Mouse (Mus musculus) hindbrain, embryonic 13.5 days (tissue): ENCODE results near the gene Pip5kl1. TPM values are rescaled to one million over a fixed set of nuclear protein-coding genes. Genes with fewer than 3 reads are reported as not detected.

Source experiments
- ATAC-seq: fragments of 200-750 bp; cut with Nextera tagmentation; 2 replicates; pipeline ENCODE4 v1.8.0; 2017; ENCODE audit warnings: moderate TSS enrichment; ENCODE audit not compliant: low FRiP score
- H3K27ac ChIP-seq: fragments of 300-500 bp; sonication (generic); 2 replicates; pipeline ENCODE4 v1.5.1; 2015; ENCODE audit warnings: inconsistent platforms, mild to moderate bottlenecking, moderate library complexity
- H3K27me3 ChIP-seq: fragments of 300-500 bp; sonication (generic); 2 replicates; pipeline ENCODE4 v1.6.1; 2015; ENCODE audit warnings: mild to moderate bottlenecking, inconsistent platforms
- H3K36me3 ChIP-seq: fragments of 300-500 bp; sonication (generic); 2 replicates; pipeline ENCODE4 v1.6.1; 2015; ENCODE audit warnings: mild to moderate bottlenecking, inconsistent platforms
- H3K4me1 ChIP-seq: fragments of 300-500 bp; sonication (generic); replicated peaks from 2 replicates; pipeline ENCODE4 v1.6.1; 2015; ENCODE audit warnings: inconsistent platforms
- H3K4me2 ChIP-seq: fragments of 300-500 bp; sonication (generic); 2 replicates; pipeline ENCODE4 v1.6.1; 2015; ENCODE audit warnings: inconsistent platforms, mild to moderate bottlenecking, moderate library complexity
- H3K4me3 ChIP-seq: fragments of 300-500 bp; sonication (generic); 2 replicates; pipeline ENCODE4 v1.5.1; 2015; ENCODE audit warnings: mild to moderate bottlenecking, inconsistent platforms
- H3K9ac ChIP-seq: fragments of 300-500 bp; sonication (generic); 2 replicates; pipeline ENCODE4 v1.6.1; 2015; ENCODE audit warnings: mild to moderate bottlenecking, inconsistent platforms
- H3K9me3 ChIP-seq: fragments of 300-500 bp; sonication (generic); 2 replicates; pipeline ENCODE4 v1.6.1; 2016; ENCODE audit warnings: inconsistent platforms
- WGBS: fragments of 180-500 bp; shearing (Covaris S2); methylation state at CpG from one replicate; pipeline ENCODE4 v1.1.7; 2015; 5-methylcytosine and 5-hydroxymethylcytosine counted together
- polyA plus RNA-seq: library from polyadenylated mRNA; unstranded; fragments of >200 nt; fragmentation: Nextera tagmentation; extraction: Ambion mirVana; gene quantifications from 2 replicates; pipeline ENCODE4 v1.2.1, GENCODE M21; 2015

Pip5kl1 gene
- polyA plus RNA-seq, 1 experiment from 2014 or later, result 9.0 TPM

DNA sequence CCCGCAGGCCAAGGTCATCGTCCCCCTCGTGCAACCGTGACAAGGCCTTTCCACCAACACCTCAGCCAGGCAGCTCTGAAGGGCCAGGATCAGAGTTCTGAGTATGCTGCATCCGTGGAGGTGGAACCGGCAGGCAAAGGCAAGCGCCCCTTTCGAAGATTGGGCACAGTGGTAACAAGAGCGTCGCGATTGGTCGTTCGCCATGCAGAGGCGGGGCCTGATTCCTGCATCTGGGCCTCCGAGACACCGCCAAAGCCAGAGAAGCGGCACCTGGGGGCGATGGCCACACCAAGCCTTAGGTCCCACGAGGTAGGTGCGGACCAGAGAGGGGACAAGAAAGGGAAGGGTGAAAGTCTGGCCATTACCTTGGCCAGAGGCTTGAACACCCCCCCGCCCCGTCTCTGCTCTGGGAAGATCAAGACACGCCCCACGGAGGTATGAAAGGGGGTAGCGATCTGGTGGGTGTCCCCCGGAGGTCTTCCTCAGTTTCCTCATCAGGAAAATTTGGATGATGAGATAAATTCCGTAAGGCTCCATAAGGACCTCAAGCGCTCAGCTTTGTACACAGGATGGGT, 1.1 kb downstream of the Pip5kl1 start, which contains the start of gene 9430097D07Rik:
TSS of gene 9430097D07Rik (minus strand) at position 99 of the 575 bp plus-strand sequence.
- ATAC-seq, result peak; percentile 60
- WGBS, result 6% methylated on average over 28 of the region's 28 CpGs
- Histone ChIP-seq H3K27ac (peak within 1 kb of the TSS; percentile 40; the same call in 1 of the 2 replicates), H3K4me2 (peak within 1 kb of the TSS; percentile 91), H3K9me3 (no peaks in the 10 kb centered on the region), H3K4me1 (peaks cover 31% of the 10 kb centered on the region), H3K27me3 (peaks cover 42% of the 10 kb centered on the region), H3K4me3 (peak within 1 kb of the TSS; percentile 47), H3K9ac (peak within 1 kb of the TSS; percentile 76), H3K36me3 (peaks cover 11% of the 10 kb centered on the region)

- WGBS, result 90% methylated on average over 9 of the region's 9 CpGs
- H3K9ac ChIP-seq, result peak overlapping the region; percentile 76; the same call in 1 of the 2 replicates
- H3K4me1 ChIP-seq, result peaks cover 29% of the 10 kb centered on the region
- H3K27ac ChIP-seq, result no peak overlapping the region
- no peak overlapping the region; the same call in 1 of the 2 replicates for H3K4me2 ChIP-seq
- H3K4me3 ChIP-seq, result no peak overlapping the region
- peaks cover 11% of the 10 kb centered on the region for H3K36me3 ChIP-seq
- H3K27me3 ChIP-seq, result peaks cover 42% of the 10 kb centered on the region
- H3K9me3 ChIP-seq, result no peaks in the 10 kb centered on the region
- ATAC-seq, result no peak
Measured at GRCm38 (mm10) chr2:32576532-32576931, 1.9 kb downstream of the Pip5kl1 start.

DNA sequence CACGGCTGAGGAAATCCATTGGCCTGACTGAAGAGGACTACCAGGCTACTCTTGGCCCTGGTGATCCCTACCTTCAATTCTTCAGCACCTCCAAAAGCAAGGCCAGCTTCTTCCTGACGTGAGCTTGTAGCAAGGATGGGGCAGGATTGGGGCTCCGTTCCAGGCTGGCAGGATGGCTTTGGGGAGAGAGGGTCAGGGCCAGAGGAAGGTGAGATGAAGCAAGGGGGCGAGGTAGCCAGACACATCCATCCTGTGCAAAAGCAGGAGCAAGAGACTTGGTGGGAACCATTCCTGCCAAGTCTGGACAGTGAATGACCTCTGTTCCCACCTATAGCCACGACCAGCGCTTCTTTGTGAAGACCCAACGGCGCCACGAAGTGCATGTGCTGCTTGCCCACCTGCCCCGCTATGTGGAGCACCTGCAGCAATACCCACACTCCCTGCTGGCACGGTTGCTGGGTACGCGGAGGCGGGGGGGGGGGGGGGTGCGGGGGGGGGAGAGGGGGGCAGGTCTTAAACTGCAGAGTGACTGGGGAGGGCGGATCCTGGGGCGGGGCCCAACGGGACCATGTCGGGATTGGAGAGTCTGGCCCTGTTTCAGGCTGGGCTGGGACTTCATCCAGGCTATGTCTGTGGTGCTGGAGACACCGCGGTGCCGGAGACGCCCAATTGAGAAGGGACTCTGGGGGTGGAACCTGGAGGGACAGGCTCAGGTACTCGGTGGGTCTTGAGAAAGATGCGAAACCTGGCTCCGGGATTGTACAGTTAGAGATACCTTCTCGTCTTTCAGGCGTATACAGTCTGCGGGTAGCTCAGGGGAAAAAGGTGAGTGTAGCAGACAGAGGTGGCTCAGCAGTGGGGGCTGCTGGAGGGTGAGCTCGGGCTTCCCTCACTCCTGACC, 3.8 kb downstream of the Pip5kl1 start:
- H3K9ac ChIP-seq, result no peak overlapping the region
- peaks cover 30% of the 10 kb centered on the region for H3K4me1 ChIP-seq
- H3K4me3 ChIP-seq, result no peak overlapping the region
- H3K36me3 ChIP-seq, result peaks cover 2% of the 10 kb centered on the region
- H3K9me3 ChIP-seq, result no peaks in the 10 kb centered on the region
- H3K27me3 ChIP-seq, result peaks cover 46% of the 10 kb centered on the region
- no peak overlapping the region for H3K27ac ChIP-seq
- ATAC-seq, result no peak
- 43% methylated on average over 26 of the region's 30 CpGs for WGBS
- H3K4me2 ChIP-seq, result no peak overlapping the region

DNA sequence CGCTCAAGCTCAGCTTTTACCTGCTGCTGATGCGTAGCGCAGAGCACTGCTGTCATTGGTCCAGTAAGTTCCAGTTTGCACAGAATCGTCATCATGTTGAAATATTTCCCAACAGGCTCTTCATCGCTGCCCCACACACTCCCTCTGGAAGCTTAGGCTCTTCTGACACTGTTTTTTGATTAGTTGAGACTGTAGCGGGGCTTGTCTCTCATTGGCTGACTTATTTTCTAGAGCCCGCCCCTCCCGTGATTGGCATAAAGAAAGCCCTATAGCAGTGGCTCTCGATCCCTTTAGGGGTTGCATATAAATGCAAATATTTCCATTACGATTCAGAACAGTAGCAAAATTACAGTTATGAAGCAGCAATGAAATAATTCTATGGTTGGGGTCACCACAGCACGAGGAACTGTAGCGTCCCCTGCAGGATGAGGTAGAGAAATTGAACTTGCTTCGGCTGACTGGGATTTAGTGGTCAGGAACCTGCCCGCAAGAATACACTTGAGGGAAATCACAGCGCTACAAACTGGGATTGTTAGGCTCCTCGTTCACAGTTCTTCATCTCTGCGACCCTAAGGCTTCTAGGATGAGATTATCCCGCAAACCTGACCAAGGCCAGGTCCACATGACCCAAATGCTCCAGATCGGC, 7.0 kb downstream of the Pip5kl1 start:
- Histone ChIP-seq H3K9me3 (no peaks in the 10 kb centered on the region), H3K27me3 (peaks cover 47% of the 10 kb centered on the region), H3K36me3 (no peaks in the 10 kb centered on the region), H3K4me3 (peak overlapping the region; percentile 34), H3K4me1 (peaks cover 14% of the 10 kb centered on the region; the same call in 1 of the 2 replicates), H3K27ac (peak overlapping the region; percentile 18; the same call in 1 of the 2 replicates), H3K4me2 (peak overlapping the region; percentile 39), H3K9ac (peak overlapping the region; percentile 47)
- ATAC-seq, result peak; percentile 52
- whole genome bisulfite sequencing, result 36% methylated on average over 19 of the region's 19 CpGs

GRCm38 (mm10) chr2:32582830-32583799, 8.5 kb downstream of the Pip5kl1 start:
- WGBS, result 13% methylated on average over 37 of the region's 37 CpGs
- peak overlapping the region; percentile 53 for H3K4me2 ChIP-seq
- H3K9me3 ChIP-seq, result no peaks in the 10 kb centered on the region
- H3K36me3 ChIP-seq, result no peaks in the 10 kb centered on the region
- H3K27me3 ChIP-seq, result peaks cover 36% of the 10 kb centered on the region
- peak; percentile 62 for ATAC-seq
- H3K4me1 ChIP-seq, result peaks cover 28% of the 10 kb centered on the region
- peak overlapping the region; percentile 27 for H3K4me3 ChIP-seq
- 0 out of 2 replicates have a peak overlapping the region, but pooled peaks have one; percentile 15 for H3K27ac ChIP-seq
- no peak overlapping the region for H3K9ac ChIP-seq

DNA sequence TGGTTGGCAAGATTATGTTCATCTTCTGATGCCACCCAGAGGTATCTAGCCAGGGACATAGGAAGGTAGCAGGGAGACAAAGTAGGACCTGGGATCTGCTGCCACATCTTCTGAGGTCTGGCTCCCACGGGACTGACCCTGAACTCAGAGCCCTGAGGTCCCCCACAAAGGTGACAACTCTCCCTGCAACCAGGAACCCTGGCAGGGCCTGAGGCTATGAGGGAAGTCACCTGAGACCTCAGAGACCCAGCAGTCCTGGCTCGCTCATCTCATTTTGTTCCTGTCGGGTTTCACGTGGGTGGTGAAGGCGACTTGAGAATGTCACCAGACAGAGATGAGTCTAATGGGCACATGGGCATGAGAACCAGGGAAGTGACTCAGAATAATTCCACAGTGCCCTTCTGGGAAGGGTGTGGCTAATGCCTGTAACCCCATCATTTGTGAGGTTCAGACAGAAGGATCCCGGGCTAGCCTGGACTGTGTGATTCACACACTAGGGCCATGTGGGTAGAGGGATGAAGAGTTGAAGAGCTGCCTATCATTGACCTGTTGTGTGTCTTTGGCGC, 10.6 kb downstream of the Pip5kl1 start:
- Histone ChIP-seq H3K9ac (no peak overlapping the region), H3K4me2 (no peak overlapping the region), H3K27me3 (peaks cover 15% of the 10 kb centered on the region), H3K9me3 (no peaks in the 10 kb centered on the region), H3K4me1 (peaks cover 47% of the 10 kb centered on the region), H3K36me3 (no peaks in the 10 kb centered on the region), H3K27ac (no peak overlapping the region), H3K4me3 (no peak overlapping the region)
- ATAC-seq, result no peak
- 85% methylated on average over 7 of the region's 7 CpGs for WGBS

DNA sequence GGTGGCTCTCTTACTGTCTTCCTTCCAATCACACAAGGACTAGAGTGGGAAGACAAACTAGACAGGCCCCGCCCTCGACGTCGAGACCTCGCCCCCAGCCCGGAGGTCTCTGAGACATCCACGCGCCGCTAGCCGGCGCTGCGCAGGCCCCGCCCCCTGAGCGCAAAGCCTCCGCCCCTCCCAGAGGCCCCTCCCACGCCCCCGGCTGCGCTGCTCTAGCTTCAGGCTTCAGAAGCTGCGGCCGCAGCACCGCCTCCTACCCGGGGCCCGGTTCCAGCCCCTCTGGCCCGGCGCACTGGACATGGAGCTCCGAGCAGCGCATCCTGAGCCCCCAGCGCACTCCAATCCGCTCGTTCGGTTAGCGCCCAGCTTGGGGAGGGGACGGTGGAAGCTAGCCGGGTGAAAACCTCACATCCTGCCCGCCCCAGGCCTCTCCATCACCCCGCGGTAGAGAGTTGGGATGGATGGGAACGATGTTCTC, 12.3 kb downstream of the Pip5kl1 start, which contains the start of gene St6galnac4:
TSS of gene St6galnac4 (plus strand) at position 225 of the 481 bp plus-strand sequence.
- Histone ChIP-seq H3K27me3 (peaks cover 14% of the 10 kb centered on the region; the same call in 1 of the 2 replicates), H3K9ac (peak within 1 kb of the TSS; percentile 82), H3K4me2 (peak within 1 kb of the TSS; percentile 62), H3K27ac (peak within 1 kb of the TSS; percentile 62; the same call in 1 of the 2 replicates), H3K4me1 (peaks cover 44% of the 10 kb centered on the region), H3K9me3 (no peaks in the 10 kb centered on the region), H3K4me3 (peak within 1 kb of the TSS; percentile 54), H3K36me3 (no peaks in the 10 kb centered on the region)
- under 1% methylated on average over 38 of the region's 38 CpGs for WGBS
- ATAC-seq, result peak; percentile 68

DNA sequence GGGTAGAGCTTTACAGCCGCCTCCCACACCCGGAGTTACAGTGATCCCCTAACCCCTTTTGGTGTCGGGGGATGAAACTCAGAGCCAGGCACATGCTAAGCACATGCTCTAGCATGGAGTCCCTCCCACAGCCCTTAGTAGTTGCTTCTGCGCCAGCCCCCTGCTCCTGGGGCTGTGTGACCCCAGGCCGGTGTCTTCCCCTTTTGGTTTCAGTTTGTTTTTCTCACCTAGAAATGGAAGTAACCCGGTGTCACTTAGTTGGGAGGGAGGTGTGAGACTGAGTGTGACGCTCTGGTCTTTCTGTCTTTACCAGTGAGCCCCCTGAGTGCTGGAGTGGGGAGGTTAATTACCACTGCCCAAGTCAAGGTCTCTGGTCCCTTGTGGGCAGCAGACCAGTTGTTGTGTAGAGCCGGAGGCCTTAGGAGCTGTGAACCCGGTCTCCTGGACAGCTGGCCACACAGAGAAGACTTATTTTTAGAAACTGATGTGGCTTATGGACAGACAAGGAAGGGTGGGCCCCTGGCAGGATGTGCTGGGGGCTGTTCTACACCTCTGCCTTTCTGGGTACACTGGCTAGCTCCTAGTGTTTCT, 13.2 kb downstream of the Pip5kl1 start:
- peak overlapping the region; percentile 54 for H3K4me3 ChIP-seq
- 0 out of 2 replicates have a peak, but pooled peaks have one; percentile 1 for ATAC-seq
- peaks cover 13% of the 10 kb centered on the region; the same call in 1 of the 2 replicates for H3K27me3 ChIP-seq
- peaks cover 43% of the 10 kb centered on the region for H3K4me1 ChIP-seq
- H3K4me2 ChIP-seq, result peak overlapping the region; percentile 62
- H3K9ac ChIP-seq, result peak overlapping the region; percentile 82
- H3K9me3 ChIP-seq, result no peaks in the 10 kb centered on the region
- WGBS, result 55% methylated on average over 9 of the region's 9 CpGs
- H3K36me3 ChIP-seq, result no peaks in the 10 kb centered on the region
- H3K27ac ChIP-seq, result no peak overlapping the region

DNA sequence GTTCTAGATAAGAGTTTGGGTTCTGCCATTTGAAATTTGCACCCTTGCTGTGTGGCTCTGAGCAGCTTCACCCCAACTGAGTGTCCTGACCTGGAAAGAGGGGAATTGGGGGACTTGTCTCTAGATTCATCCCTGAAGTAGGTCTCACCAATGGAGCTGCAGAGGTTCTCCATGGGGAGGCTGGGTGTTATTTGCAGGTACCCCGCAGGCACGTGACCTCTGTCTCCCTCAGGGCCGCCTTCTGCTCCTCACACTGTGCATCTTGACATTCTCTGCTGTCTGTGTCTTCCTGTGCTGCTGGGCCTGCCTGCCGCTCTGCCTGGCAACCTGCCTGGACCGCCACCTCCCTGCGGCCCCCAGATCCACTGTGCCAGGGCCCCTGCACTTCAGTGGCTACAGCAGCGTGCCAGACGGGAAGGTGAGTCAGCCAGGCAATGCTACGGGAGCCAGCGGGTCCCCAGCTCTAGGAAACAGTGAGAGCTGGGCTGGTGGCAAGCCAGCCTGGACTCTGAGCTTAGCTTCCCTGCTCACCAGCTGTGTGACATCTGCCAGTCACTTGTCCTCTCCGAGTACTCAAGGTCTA, 14.7 kb downstream of the Pip5kl1 start:
- H3K4me2 ChIP-seq, result no peak overlapping the region
- no peak for ATAC-seq
- WGBS, result 73% methylated on average over 11 of the region's 11 CpGs
- no peaks in the 10 kb centered on the region for H3K9me3 ChIP-seq
- peaks cover 37% of the 10 kb centered on the region for H3K4me1 ChIP-seq
- no peak overlapping the region for H3K4me3 ChIP-seq
- peaks cover 10% of the 10 kb centered on the region; the same call in 1 of the 2 replicates for H3K27me3 ChIP-seq
- H3K36me3 ChIP-seq, result peaks cover 5% of the 10 kb centered on the region
- no peak overlapping the region; the same call in 1 of the 2 replicates for H3K9ac ChIP-seq
- peak overlapping the region; percentile 30 for H3K27ac ChIP-seq

DNA sequence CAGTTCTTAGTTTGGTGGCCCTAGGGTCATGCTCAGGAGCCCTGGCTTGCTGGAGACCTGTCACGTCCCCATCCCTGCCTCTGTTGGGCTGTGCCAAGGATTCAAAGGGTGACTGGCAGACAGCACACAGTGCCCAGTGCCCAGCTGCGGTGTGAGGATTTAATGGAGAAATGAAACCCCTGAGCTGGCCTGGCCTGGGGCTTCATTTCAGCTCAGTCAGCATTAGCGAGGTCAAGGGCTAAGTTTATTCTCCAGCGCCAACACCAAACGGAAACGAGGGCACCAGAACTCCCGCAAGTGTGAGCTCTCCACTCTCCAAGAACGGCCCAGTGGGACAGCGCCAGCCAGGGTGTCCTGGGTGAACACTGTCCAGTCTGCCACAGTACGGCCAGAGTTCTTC, 15.6 kb downstream of the Pip5kl1 start:
- Histone ChIP-seq H3K9me3 (no peaks in the 10 kb centered on the region), H3K27me3 (peaks cover 8% of the 10 kb centered on the region; the same call in 1 of the 2 replicates), H3K4me1 (peaks cover 37% of the 10 kb centered on the region), H3K4me3 (no peak overlapping the region), H3K36me3 (peaks cover 12% of the 10 kb centered on the region), H3K27ac (no peak overlapping the region), H3K4me2 (no peak overlapping the region), H3K9ac (no peak overlapping the region)
- WGBS, result 81% methylated on average over 10 of the region's 10 CpGs
- ATAC-seq, result no peak
